Mouse (Mus musculus): ENCODE measurements around the gene Wdr45b. TPM values are rescaled to one million over a fixed set of nuclear protein-coding genes. Genes with fewer than 3 reads are reported as not detected.
A peak's percentile ranks its signal among the peaks of the same experiment; 100 is the strongest.
"Not testable (repeated sequence)": the region's sequence is repeated elsewhere in the genome, so short reads cannot be mapped to it uniquely, and the experiment has no call there.

Wdr45b gene
- total RNA-seq (2021) = 10 to 100 TPM; 26.1 to 31.5 TPM
- long read RNA-seq, experiment 1, transcript Wdr45b-201 (10 exons, 2,321 nt) = major isoform, 52 of 64 reads
- long read RNA-seq, experiment 1, partial matches to known transcripts = 3 of 64 reads
- long read RNA-seq, experiment 1, other reads (novel, unspliced or antisense) = 9 of 64 reads
- long read RNA-seq, experiment 2, transcript Wdr45b-201 (10 exons, 2,321 nt) = major isoform, 46 of 52 reads
- long read RNA-seq, experiment 2, partial matches to known transcripts = 0 of 52 reads
- long read RNA-seq, experiment 2, other reads (novel, unspliced or antisense) = 6 of 52 reads

DNA sequence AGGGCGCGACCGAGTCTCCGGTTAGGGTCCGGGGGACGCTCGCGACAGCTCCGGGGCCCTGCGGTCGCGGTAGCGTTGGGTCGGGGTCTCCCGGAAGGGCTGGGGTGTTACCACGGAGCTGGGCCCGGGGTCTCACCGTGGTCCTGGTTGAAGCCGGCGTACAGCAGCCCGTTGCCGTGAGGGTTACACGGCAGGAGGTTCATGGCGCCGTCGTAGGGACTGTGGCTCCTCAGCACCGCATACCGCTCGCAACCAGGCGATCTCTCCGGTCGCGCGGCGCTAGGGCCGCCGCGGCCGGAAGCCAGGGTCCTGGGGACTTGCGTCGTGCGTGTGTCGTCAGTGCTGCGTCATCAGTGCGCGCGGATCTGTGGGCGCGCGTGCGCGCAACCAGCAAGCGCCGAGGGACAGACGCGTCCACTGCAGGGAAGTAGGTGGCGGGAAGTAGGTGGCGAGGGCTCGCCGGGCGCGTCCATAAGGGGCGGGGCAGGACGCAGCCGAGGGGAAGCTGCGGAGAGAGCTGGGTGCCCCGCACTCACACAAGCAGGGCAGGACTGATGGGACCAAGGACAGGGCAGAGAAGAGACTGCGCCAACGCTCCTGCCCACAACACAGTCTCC is at the start of gene Wdr45b:
TSS of gene Wdr45b (minus strand) at position 355 of the 617 bp plus-strand sequence.
- intact Hi-C loops (cut with DNase I; ENCODE audit: low total_unique reads) = no loop called here
- DNase-seq = peak; percentile 96

DNA sequence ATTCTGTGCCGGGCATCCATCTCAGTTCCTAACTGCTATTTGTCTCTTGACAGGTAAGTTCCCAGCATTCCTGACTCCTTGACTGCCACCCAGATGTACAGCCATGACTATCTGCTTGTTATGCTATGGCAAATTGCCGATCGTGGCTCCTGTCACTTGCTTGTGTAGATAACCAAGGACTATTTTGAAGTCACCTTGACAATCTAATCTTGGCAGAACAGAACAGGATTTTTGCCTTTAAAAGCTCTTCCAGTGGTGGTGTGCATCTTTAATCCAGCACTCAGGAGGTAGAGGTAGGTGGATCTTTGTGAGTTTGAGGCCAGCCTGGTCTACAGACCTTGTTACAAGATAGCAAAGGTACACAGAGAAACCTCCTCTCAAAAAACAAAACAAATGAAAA is 38.2 kb upstream of the Wdr45b start:
- DNase-seq = no peak
- intact Hi-C loops (cut with DNase I; ENCODE audit: low total_unique reads) = no loop called here

DNA sequence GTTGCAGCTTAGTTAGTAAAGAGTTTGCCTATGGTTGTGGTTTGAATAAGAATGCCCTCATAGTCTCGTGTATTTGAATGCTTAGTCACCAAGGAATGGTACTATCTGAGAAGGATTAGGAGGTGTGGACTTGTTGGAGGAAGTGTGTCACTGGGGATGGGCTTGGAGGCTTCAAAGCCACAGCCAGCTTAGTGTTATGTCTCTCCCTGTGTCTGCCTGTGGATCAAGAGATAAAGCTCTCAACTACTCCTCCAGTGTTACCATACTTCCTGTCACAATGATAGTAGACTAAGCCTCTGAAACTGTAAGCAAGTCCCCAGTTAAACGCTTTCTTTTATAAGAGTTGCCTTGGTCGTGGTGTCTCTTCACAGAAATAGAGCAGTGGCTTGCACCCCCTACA is 36.5 kb upstream of the Wdr45b start:
- intact Hi-C loops (cut with DNase I; ENCODE audit: low total_unique reads) = no loop called here
- no peak for DNase-seq

DNA sequence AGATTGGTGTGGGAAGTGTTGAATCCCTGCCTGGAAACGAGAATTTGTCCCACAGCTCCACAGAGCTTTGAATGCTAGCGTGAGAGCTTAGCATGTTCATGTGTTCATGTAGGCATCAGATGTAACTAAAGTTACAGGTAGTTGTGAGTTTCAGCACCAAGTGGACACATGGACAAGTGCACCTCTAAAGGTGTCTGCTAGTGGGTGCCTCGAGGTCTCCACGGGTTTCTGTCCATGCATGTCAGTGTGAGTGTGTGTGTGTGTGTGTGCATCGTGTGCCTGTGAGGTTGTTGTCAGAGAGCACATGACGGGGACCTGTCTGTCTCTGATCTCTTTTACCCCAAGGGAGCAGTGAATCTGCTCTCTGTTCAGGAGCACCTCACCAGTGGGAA is 34.3 kb upstream of the Wdr45b start:
- no peak for DNase-seq
- intact Hi-C loops (cut with DNase I; ENCODE audit: low total_unique reads) = no loop called here

DNA sequence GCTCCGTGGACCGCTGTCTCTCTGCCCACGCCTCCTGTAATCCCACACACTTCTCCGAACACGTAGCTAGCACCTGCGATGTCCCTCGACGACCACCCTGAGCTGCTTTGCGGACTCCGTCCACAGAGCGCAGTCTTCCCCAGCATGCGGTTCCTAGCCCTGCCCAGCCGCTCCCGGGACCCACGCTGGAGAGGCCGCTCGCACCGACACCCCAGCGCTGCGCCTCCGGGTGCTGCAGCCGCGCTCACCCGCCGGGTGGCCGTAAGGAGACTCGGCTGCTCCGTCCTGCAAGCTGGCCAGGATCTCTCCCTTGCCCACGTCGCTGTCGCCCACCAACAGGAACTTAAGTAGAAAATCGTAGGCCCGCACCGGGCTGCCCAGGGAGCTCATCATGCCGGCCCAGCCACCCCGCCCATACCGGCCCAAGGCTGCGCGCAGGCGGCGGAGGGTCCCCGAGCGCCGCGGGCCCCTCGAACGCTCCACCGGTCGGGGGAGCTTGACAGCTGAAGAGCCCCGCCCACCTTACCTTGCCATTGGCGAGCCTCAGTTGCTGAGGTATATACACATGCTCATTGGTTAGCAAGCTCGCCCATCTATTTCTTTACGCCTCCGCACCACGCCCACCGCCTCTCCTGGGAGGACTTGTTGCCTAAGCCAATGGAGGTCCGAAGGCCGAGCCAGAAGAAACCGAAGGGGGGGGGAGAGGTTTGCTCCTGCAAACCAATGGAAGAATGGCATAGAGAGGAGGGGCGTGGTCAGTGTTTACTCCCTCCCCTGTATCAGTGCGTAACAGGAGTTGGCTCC is 33.7 kb upstream of the Wdr45b start, which contains the start of gene Rab40b:
TSS of gene Rab40b (minus strand) at position 502 of the 804 bp plus-strand sequence.
- DNase-seq = peak; percentile 94
- intact Hi-C loops (cut with DNase I; ENCODE audit: low total_unique reads) = no loop called here

DNA sequence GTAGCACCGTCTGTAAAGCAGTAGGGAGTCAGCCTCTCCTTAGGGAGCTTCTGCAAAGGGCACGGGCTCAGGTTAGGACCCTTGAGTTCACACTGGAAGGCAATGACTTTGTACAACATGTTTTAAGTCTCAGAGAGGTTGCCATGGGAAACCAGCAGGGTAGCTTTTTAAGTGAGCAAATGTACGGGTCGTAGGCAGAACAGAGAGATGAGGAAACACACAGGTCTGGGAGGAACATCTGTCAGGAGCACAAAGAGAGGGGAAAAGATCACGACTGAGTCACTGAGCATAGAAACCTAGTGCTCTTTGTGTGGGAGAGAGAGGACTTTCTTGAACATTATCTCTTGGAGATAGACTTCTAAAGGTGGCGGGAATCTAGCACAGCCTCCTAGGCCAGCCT is 26.0 kb upstream of the Wdr45b start:
- no peak for DNase-seq
- intact Hi-C loops (cut with DNase I; ENCODE audit: low total_unique reads) = no loop called here

DNA sequence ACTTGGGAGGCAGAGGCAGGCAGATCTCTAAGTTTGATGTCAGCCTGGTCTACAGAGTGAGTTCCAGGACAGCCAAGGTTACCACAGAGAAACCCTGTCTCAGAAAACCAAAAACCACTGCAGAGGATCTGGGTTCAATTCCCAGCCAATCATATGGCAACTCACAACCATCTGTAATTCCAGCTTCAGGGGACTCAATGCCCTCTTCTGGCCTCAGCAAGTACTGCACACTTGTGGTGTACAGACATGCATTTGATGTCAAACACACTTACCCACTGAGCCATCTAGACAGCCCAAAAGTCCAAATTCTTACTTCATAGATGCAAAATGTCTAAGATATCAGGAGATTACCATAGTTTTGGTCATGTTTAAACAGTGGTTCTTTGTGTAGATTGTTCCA is 24.4 kb upstream of the Wdr45b start:
- intact Hi-C loops (cut with DNase I; ENCODE audit: low total_unique reads) = no loop called here
- no peak for DNase-seq

DNA sequence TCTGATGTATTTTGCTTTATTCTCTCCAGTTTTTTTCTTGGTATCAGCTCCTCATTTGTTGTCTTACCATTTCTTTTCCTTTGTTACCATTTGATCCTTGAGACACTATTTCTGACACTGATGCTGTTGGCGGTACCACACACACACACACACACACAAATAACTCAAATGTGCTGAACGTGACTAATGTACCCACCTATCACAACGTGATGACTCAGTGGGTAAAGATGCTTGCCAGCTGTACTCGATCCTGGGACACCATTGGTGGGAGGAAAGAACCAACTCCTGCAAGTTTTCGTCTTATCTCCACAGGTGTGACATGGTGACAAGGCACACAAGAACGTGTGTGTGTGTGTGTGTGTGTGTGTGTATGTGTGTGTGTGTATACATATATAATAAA is 19.1 kb upstream of the Wdr45b start:
- intact Hi-C loops (cut with DNase I; ENCODE audit: low total_unique reads) = no loop called here
- DNase-seq = no peak

DNA sequence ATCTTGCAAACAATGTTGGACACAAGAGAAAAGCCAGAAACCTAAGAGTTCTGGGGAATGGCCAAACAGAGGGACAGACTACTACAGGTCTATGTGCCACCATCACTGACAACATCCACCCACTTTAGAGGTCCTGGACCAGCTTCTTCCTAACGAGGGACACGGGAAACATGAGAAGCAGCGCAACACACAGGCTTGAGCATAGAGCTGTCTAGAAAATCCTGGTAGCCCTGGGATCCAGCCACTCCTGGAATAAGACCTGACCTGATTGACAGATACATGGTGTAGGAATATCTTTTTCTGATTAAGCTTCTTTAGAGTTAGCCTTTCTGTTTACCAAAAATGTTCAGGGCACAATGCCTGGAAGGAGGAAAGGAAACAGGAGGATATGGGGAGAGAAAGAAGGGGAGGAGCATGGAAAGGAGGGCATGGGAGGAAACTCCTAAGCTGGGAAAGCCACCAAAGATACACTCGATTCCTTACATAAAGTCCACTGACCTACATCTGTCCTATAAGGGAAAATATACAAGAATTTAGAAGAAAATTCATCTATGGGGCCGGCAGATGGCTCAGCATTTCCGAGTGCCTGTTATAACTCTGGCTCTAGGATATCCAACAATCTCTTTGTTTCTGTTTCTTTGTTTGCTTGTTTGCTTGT is 16.2 kb upstream of the Wdr45b start:
- intact Hi-C loops (cut with DNase I; ENCODE audit: low total_unique reads) = no loop called here
- DNase-seq = no peak

DNA sequence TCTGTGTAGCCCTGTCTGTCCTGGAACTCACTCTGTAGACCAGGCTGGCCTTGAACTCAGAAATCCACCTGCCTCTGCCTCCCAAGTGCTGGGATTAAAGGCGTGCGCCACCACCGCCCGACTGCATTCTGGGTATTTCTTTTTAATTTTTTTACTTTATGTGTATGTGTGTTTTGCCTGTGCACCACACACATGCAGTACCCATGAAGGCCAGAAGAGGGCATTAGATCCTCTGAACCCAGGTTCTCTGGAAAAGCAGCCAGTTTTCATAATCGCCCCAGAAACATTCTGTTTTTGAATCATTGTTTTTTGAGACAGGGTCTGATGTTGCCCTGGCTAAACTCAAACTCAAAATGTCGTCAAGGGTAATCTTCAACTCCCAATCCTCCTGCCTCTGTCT is 15.4 kb upstream of the Wdr45b start:
- intact Hi-C loops (cut with DNase I; ENCODE audit: low total_unique reads) = no loop called here

DNA sequence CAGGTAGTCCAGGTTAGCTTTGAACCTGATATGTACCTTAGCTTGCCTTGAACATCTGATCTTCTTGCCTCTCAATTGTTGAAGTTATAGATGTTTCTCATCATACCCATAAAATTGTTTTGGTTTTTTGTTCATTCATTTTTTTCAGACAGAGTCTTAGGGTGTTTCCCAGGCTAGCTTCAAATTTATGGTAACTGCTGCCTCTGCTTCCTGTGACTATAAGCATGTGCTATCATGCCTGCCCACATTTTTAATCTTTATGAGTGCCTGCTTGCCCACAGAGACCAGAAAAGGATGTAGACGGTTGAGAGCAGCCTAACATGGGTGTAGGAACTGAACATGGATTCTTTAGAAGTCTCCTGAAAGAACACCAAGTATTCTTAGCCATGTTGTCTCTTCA is 14.5 kb upstream of the Wdr45b start:
- no peak for DNase-seq
- intact Hi-C loops (cut with DNase I; ENCODE audit: low total_unique reads) = no loop called here

More for the DNA sequence above, 15.4 kb upstream of the Wdr45b start:
- no peak for DNase-seq

DNA sequence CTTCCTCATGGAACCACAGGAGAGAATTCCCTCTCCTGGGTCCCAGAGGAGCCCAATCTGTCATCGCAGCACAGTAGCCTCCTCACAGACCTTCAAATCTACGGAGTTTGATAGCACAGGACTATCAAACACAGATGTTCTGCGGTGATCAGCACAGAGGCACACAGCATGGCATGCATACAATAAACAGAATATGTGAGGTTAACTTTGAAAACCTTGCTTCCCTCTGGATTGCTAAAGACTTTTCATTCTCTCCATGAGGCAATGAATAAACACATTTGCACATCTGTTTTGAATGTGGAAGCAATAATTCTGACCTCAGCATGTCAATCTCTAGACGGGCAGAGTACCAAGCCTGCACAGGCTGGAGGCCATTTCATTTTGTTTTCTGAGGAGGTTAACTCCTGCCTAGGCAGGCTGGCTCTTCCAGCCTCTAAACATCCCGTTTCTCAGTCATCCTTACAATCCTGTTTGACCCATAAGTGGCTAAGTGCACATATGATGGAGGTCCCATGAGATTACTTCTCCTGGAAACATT is 13.0 kb upstream of the Wdr45b start:
- no peak for DNase-seq
- intact Hi-C loops (cut with DNase I; ENCODE audit: low total_unique reads) = no loop called here

DNA sequence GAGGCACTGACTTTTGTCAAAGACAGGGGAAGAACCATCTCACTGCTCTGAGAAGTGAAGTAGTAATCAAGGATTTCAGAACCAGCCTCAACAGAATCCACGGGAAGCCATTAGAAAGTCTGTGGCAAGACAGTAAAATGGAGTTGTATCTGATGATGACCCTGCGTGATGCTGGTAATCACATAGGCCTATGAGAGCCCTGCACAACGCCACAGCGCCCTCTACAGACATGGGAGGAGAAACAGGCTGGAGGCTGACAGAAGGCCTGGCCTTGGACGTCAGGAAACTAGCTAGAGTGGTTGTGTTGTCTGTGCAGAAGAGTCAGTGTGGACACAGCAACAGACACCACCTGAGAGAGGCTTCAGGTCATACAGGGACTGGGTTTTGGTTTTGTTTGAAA is 8.0 kb upstream of the Wdr45b start:
- intact Hi-C loops (cut with DNase I; ENCODE audit: low total_unique reads) = no loop called here
- peak; percentile 25 for DNase-seq

DNA sequence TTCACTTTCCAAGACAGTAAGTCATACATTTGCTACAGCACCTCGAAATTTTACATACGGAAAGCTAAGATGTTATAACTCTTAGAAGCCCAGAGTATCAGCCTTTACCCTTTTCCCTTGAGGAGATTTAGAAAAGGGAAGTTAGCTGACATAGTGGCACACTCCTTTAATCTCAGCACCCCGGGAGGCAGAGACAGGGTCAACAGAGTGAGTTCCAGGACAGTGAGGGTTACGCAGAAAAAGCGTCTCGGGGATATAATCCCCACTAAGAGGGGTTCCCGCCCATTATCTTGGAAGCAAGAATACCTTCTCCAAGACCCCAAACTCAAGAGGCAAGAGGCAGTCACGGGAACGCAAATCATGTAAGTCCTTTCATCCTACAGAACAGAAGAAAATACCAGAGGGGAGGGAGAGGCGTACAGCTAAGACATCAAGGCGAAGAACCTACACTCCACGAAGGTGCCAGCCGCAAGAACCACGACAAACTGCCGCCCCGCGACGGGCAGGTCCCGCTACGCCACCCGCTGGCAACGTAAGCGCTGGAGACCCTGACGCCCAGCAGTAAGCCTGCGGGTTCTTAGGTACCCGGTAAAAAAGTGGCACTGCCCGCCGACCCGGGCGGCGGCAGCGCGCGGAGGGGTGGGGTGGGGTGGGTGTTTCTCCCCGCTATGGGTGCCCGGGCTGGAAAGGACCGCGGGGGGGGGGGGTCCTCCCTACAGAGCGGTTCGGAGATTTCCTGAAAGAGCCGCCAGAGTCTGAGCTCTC is 737 bp downstream of the Wdr45b start:
- intact Hi-C loops (cut with DNase I; ENCODE audit: low total_unique reads) = no loop called here
- peak; percentile 36 for DNase-seq

DNA sequence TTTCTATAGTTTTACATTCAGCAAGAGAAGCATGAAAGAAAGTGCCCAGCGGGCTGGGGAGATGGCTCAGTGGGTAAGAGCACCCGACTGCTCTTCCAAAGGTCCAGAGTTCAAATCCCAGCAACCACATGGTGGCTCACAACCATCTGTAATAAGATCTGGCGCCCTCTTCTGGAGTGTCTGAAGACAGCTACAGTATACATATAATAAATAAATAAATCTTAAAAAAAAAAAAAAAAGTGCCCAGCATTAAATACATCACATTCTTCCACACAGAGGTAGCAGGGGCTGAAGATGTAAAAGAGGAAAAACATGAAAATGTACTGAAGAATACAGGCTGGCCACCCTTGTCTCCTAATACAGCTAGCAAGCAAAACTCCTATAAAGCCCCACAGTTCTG is 5.5 kb downstream of the Wdr45b start:
- intact Hi-C loops (cut with DNase I; ENCODE audit: low total_unique reads); DNase-seq: not testable (repeated sequence)

DNA sequence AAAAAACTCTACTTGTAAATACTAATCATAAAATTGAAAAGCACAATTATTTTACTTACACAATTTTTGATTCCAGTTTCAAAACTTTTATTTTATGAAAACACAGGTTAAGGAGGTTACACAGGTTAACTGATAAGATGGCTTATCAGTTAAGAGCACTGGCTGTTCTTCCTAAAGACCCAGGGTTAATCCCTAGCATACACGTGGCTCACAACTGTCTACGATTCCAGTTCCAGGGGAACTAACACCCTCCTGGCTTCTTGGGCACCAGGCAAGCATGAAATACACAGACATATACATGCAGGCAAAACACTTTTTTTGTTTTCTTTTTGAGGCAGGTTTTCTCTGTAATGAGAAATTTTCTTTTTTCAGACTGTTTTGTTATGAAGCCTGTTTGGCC is 6.1 kb downstream of the Wdr45b start:
- no peak for DNase-seq
- intact Hi-C loops (cut with DNase I; ENCODE audit: low total_unique reads) = no loop called here

DNA sequence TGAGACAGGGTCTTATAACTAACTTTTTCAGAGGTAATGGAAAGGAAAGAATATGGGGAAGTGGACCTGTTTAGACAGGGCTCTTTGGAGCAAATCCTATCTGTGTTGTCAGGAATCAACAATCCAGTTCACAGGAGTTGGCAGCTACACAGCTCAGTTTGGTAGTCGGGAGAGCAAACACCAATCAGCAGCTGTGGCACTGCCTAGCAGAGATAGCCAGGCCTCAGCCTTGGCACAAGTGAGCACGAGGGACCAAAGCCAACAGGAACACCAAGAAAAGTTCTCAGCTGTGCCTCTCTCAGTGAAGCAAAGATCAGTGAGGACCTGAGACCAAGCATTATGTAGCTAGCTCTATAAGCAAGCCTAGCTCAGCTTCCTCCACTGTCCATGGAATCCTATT is 7.2 kb downstream of the Wdr45b start:
- intact Hi-C loops (cut with DNase I; ENCODE audit: low total_unique reads) = no loop called here
- peak; percentile 61 for DNase-seq

DNA sequence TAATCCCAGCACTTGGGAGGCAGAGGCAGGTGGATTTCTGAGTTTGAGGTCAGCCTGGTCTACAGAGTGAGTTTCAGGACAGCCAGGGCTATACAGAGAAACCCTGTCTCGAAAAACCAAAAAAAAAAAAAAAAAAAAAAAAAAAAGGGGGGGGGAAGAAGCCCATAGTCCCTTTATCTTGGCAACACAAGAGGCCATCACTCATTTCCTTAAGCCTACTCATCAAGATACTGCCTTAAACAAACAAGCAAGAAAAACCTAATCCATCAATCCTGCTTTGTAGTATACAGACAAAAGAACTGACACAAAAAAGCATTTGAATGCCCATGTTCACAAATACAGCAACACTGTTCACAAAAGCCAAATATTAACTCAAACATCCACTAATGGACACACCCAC is 11.8 kb downstream of the Wdr45b start:
- DNase-seq; intact Hi-C loops (cut with DNase I; ENCODE audit: low total_unique reads): not testable (repeated sequence)

DNA sequence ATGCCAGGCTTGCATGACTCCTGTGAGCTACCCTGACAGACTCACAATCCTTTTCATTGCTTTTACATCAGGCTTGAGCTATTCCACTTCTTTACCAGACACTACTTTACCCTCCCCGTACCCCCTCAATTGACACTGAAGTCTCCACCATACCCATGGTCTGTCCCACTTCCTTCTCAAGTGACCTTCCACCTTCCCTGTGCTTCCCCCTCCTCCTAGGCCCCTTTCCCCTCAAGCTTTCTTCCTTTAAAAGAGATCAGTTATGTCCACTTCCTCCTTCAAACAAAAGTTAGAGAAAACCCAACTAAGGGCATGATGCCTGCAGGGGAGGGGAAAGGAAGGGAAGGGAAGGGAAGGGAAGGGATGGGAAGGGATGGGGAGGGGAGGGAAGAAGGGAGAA is 14.0 kb downstream of the Wdr45b start:
- intact Hi-C loops (cut with DNase I; ENCODE audit: low total_unique reads) = no loop called here
- no peak for DNase-seq
